ENCODE assay signal across 8 mouse cellular contexts in genomic region chr9:108479721-108480351, GRCm38 (mm10). TPM values are rescaled to one million over a fixed set of nuclear protein-coding genes. Genes with fewer than 3 reads are reported as not detected.
DNase-seq lines count a peak whose midpoint lies in the region; ATAC-seq and TF ChIP-seq lines count a peak whose summit lies in the region.

Gene Lamb2, plus strand, starts transcription at chr9:108479736.

- no peak within 1 kb of the TSS for H3K4me2 ChIP-seq in CH12.LX (ENCODE audit: insufficient read depth, low read depth, poor library complexity, severe bottlenecking)
- H3K4me2 ChIP-seq in forebrain, embryonic 15.5 days (replicated peaks): peak within 1 kb of the TSS; percentile 49

- no peaks in the 10 kb centered on the region for H3K36me3 ChIP-seq in CH12.LX (replicated peaks in 1 of 2; ENCODE audit: control insufficient read depth in 1 of 2, insufficient read depth in 1 of 2, low read length in 1 of 2)
- H3K36me3 ChIP-seq in forebrain, embryonic 15.5 days: no peaks in the 10 kb centered on the region

- H3K9me3 ChIP-seq in CH12.LX (replicated peaks; ENCODE audit: low read length): no peaks in the 10 kb centered on the region
- no peaks in the 10 kb centered on the region for H3K9me3 ChIP-seq in forebrain, embryonic 15.5 days

- H3K9ac ChIP-seq in CH12.LX (ENCODE audit: insufficient read depth, low read depth): no peak within 1 kb of the TSS
- H3K9ac ChIP-seq in forebrain, embryonic 15.5 days (replicated peaks): peak within 1 kb of the TSS; percentile 37

- no peak for TF ChIP-seq CTCF in CH12.LX (conservative IDR thresholded peaks at IDR 0.05 in 1 of 2, IDR thresholded peaks at IDR 0.05 in 1 of 2; ENCODE audit: low read depth in 2 of 2, low read length in 2 of 2)

- H3K4me3 ChIP-seq in CH12.LX (replicated peaks in 1 of 3; ENCODE audit: low read depth in 2 of 3, low read length in 2 of 3, poor library complexity in 1 of 3): no peak within 1 kb of the TSS
- H3K4me3 ChIP-seq in forebrain, embryonic 15.5 days: peak within 1 kb of the TSS; percentile 41

- WGBS in forebrain, embryonic 15.5 days: 5% methylated on average over 10 of the region's 10 CpGs

- ATAC-seq in forebrain, embryonic 15.5 days (replicated peaks): peak; percentile 45; the same call in 1 of the 2 replicates
- 0 out of 4 replicates have a peak, but pooled peaks have one; percentile 11 to 12 for ATAC-seq in hematopoietic stem cell, adult 5-6 weeks (replicated peaks in 1 of 2; ENCODE audit: insufficient read depth in 1 of 2, low FRiP score in 2 of 2, low TSS enrichment in 1 of 2, low read depth in 1 of 2, poor library complexity in 2 of 2, severe bottlenecking in 2 of 2)

- DNase-seq in CH12.LX (ENCODE audit: extremely low read depth): no peak
- peak in 1 of 2 experiments; percentile 43 for DNase-seq in adrenal gland, adult 18-20 months (ENCODE audit: low spot score in 2 of 2)
- no peak for DNase-seq in left cerebral cortex, adult 8-10 months (ENCODE audit: low spot score in 2 of 2)
- DNase-seq in mesoderm, embryonic 11.5 days (ENCODE audit: low read depth, low spot score): peak; percentile 90
- no peak for DNase-seq in right cerebral cortex, adult 18-20 months
- no peak for DNase-seq in right cerebral cortex, postnatal 10 days (ENCODE audit: low spot score in 2 of 2)

- H3K27ac ChIP-seq in CH12.LX (ENCODE audit: insufficient read depth, low read depth): no peak within 1 kb of the TSS
- peak within 1 kb of the TSS; percentile 25; the same call in 1 of the 2 replicates for H3K27ac ChIP-seq in forebrain, embryonic 15.5 days (replicated peaks)

- TF ChIP-seq EP300 in CH12.LX (IDR thresholded peaks at IDR 0.05; ENCODE audit: low read length): no peak

- H3K27me3 ChIP-seq in CH12.LX (replicated peaks): no peaks in the 10 kb centered on the region
- no peaks in the 10 kb centered on the region for H3K27me3 ChIP-seq in forebrain, embryonic 15.5 days

- TF ChIP-seq POLR2A in CH12.LX (IDR thresholded peaks at IDR 0.05; ENCODE audit: low read depth, low read length): no peak

- in situ Hi-C loops in CH12.LX (cut with MboI; ENCODE audit: low pct_ligation_motif_present, low pct_unique_long_range_greater_than_20kb, low sequenced_read_pairs): no loop called here

- H3K4me1 ChIP-seq in CH12.LX (ENCODE audit: control insufficient read depth in 1 of 2, insufficient read depth in 2 of 2): no peaks in the 10 kb centered on the region
- peaks cover 19% of the 10 kb centered on the region for H3K4me1 ChIP-seq in forebrain, embryonic 15.5 days

- no peaks in the 10 kb centered on the region for H3K79me2 ChIP-seq in CH12.LX (replicated peaks; ENCODE audit: control insufficient read depth, extremely low read depth, insufficient read depth, poor library complexity, severe bottlenecking)

- no peak for TF ChIP-seq RAD21 in CH12.LX (IDR thresholded peaks at IDR 0.05; ENCODE audit: low read depth, low read length)

- dilution Hi-C loops in CH12.LX (cut with MboI; ENCODE audit: extremely low pct_ligation_motif_present, extremely low pct_unique_long_range_greater_than_20kb, low sequenced_read_pairs): no loop called here

TF ChIP-seq in CH12.LX, 34 proteins besides CTCF, POLR2A, EP300 and RAD21:
- TF ChIP-seq TBP (conservative IDR thresholded peaks at IDR 0.05; ENCODE audit: low read depth, low read length) (0 out of 2 replicates have a peak, but pooled peaks have one; percentile 28), ETS1 (conservative IDR thresholded peaks at IDR 0.05; ENCODE audit: low read depth, low read length) (no peak)

RNA-seq across cellular contexts. Expression of gene Lamb2, which starts in this region (rescaled TPM):
- total RNA-seq in CH12.LX (2012; rRNA removed) (0.08 and 0.89 TPM in 2 replicates), CH12.LX (2014; rRNA removed) (0.04 TPM in 1 of 2 replicates, not detected in the other)
- 0.11 and 0.17 TPM in 2 replicates for polyA plus RNA-seq in CH12.LX (2012; ENCODE audit: insufficient read length, low read depth)
- 100 to 1,000 TPM; 107 to 134 TPM for total RNA-seq in adrenal gland, adult 18-20 months (2021)
- polyA plus RNA-seq in forebrain, embryonic 15.5 days (2015; fragmentation: Nextera tagmentation; extraction: Ambion mirVana): 15.7 and 18.8 TPM in 2 replicates
- 1.8 and 6.4 TPM in 2 replicates for total RNA-seq in hematopoietic stem cell, adult 5-6 weeks (2017)
- total RNA-seq in left cerebral cortex, adult 8-10 months (2022): 10 to 100 TPM; 28.0 to 35.7 (median 30.8) TPM

Comparison
In these comparisons a context has a peak if more than half of its experiments do, and no peak if none do; other contexts are left out.
1. RNA of gene Lamb2 (polyA plus RNA-seq): 15.7 to 18.8 TPM in forebrain, embryonic 15.5 days; 0.11 to 0.17 TPM in CH12.LX; every median in the first group is over 10 times any median in the second.